Mouse (Mus musculus): ENCODE measurements around the gene Mex3b.

Gene Mex3b

DNA sequence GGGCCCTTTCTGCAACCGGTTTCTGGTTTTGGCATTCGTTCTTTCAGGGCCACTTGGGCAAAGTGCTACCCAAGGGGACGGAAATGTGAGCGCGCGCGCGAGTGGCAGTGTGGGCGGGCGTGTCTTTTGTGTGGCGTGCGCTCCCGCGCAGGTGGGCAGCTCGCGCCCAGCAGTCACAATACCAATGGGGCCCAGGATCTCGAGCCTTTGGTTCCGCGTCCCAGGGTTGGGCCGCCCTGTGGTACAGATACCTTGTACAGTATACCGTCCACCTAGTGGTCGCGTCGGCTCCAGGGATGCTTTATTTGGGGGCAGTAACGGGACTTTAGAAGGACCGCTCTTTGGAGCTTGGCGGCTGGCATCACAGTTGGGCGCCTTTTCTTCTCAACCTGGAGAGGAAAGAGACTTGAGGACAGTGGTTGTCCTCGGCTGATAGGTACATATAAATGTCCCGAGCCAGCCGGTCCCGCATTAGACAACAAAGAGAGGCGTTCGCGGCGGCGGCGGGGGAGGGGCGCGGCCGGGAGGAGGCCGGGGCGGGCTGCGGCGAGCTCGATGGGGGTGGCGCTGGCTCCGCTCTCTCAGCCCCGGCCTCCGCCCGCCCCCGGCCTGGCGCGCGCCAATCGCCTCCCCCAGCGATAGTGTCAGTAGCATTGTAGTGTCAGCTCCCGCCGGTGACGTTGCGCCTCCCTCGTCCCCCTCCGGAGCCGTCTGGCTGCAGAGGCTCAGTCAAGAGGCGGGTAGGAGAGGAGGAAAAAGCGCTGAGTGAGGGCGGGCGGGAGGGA is 455 bp upstream of the Mex3b start:
- DNase-seq (ENCODE audit: low spot score in 2 of 2) = peak; percentile 91 to 92

DNA sequence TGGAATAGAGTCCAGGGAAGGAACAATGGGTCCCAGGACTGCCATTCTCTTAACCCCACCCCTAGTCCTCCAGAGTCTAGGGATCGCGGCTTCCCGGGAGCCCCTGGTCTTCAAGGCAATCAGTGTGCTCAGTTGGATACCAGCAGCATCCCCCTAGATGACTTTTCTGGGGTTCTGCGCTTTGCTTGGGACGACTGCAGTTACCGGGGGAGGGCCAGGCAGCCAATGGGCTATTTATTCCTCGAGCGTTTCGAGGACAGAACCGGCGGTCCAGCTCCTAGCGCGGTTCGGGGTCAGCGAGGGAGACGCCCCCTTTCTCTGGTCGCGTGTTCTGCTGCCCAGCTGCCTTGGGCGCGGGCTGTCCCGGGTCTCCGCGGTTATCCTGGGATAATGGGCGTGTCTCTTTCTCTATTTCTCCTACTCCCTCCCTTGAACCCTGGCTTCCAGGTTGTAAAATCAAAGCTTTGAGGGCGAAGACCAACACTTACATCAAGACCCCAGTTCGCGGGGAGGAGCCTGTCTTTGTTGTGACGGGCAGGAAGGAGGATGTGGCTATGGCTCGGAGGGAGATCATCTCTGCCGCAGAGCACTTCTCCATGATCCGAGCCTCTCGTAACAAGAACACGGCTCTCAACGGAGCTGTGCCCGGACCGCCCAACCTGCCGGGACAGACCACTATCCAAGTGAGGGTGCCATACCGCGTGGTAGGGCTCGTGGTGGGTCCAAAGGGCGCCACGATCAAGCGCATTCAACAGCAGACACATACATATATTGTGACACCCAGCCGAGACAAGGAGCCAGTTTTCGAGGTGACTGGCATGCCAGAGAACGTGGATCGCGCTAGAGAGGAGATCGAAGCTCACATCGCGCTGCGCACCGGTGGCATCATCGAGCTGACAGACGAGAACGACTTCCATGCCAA is 1.4 kb downstream of the Mex3b start:
- DNase-seq (ENCODE audit: low spot score in 2 of 2) = peak in 1 of 2 experiments; percentile 39

DNA sequence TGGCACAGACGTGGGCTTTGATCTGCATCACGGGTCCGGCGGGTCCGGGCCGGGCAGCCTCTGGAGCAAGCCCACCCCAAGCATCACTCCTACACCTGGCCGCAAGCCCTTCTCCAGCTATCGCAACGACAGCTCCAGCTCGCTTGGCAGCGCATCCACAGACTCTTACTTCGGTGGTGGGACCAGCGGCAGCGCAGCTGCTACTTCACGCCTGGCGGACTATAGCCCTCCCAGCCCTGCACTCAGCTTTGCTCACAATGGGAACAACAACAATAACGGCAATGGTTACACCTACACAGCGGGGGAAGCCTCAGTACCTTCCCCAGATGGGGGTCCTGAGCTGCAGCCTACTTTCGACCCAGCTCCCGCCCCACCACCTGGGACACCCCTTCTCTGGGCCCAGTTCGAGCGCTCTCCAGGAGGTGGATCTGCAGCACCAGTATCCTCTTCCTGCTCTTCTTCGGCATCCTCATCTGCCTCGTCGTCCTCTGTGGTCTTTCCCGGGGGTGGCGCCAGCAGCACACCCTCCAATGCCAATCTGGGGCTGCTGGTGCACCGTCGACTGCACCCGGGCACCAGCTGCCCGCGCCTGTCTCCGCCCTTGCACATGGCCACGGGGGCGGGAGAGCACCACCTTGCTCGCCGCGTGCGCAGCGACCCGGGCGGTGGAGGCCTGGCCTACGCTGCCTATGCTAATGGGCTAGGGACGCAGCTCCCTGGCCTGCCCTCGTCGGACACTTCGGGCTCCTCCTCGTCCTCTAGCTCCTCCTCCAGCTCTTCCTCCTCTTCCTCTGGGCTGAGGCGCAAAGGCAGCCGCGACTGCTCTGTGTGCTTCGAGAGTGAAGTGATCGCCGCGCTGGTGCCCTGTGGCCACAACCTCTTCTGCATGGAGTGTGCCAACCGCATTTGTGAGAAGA is 2.4 kb downstream of the Mex3b start:
- peak in 1 of 2 experiments; percentile 31 for DNase-seq (ENCODE audit: low spot score in 2 of 2)

DNA sequence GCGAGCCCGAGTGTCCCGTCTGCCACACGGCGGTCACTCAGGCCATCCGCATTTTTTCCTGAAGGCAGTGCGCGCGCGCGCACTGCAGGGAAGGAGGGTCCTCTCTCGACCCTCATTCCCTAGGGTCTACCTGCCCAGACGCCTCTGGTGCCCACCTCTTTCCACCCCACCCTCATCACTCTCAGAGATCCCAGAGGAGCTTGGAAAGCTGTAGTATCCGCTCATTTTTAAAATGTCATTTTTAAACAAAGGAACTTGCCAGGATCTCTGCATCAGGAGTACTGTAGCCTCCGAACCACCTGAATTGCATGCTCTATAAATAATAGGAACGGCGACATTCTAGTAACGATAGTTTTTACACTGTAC is 3.0 kb downstream of the Mex3b start:
- no peak for DNase-seq (ENCODE audit: low spot score in 2 of 2)

DNA sequence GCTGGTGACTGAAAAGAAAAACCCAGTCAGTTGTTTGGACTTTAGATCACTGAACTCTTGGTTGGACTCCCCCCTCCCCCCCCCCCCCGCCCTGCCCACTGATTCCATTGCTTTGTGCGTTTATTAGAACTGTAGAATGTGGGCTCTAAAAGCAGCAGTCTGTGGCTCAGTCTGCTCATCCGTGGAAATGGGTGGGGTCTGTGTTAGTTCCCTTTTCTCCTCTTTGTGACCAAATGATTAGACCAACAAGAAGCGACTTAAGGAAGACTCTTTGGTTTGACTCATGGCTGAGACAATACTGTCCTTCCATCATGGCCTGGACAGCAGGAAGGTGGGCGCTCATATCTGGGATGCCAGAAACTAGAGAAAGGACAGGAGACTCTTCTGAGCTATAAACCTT is 9.4 kb downstream of the Mex3b start:
- no peak for DNase-seq (ENCODE audit: low spot score in 2 of 2)

DNA sequence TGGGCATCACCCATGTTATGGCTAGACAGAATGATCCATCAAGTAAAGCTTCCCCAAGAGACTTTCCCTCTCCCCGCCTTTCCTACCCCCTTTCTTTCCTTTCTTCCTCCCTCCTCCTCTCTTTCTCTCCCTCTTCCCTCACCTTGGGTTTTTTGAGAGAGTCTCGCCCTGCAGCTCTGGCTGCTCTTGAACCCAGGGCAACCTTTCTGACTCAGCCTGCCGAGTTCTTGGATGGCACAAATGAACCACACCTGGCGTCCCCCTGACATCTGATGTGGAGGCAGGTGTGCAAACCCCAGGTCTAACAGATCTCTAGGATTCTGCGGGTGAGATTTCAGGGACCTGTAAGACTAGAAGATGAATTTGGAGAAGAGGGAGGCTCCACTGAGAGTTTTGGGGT is 12.9 kb downstream of the Mex3b start:
- no peak for DNase-seq (ENCODE audit: low spot score in 2 of 2)

DNA sequence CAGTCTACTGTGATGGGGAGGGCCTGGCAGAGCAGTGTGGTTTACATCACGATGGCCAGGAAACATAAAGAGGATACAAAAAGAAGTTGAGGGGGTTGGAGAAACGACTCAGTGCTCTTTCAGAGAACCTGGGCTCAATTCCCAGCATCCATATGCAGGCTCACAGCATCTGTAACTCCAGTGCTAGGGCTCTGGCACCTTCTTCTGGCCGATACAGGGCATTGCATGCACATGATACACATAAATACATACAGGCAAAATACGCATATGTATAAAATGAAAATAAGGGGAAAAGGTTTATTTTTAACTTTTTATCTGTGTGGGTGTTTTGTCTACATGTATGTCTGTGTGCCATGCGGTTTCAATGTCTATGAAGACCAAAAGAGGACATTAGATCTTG is 13.6 kb downstream of the Mex3b start:
- no peak for DNase-seq (ENCODE audit: low spot score in 2 of 2)

GRCm38 (mm10) chr7:82890317-82890850 is 23.3 kb downstream of the Mex3b start:
- DNase-seq (ENCODE audit: low spot score in 2 of 2) = no peak

DNA sequence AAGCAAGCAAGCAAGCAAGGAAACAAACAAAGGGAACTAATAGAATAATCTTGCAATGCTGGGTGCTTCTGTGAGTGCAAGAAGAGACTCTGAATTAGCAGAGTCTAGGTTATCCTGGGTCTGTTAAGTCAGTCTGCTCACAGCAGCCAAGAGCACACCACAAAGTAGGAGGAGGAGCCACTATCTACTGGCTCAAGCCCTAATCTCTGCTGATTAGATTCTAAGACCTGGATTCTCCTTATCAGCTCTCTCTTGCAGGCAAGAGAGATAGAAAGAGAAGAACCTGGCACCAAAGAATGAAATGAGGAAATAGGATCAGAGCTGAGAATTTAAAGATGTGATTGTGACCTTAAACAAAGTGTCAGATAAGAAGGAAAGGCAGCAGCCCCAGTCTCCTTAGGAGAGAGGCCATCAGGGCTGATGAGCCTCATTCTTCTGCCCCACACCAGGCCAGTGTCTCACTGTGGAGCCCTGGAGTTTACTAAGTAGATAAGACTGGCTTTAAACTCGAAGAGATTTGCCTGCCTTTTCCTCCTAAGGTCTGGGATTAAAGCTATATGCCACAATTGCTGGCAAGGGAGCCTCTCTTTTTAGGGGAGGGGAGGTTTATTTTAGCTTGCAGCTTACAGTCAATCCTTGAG is 23.9 kb downstream of the Mex3b start:
- DNase-seq (ENCODE audit: low spot score in 2 of 2) = no peak

GRCm38 (mm10) chr7:82894366-82894765 is 27.2 kb downstream of the Mex3b start:
- no peak for DNase-seq (ENCODE audit: low spot score in 2 of 2)

DNA sequence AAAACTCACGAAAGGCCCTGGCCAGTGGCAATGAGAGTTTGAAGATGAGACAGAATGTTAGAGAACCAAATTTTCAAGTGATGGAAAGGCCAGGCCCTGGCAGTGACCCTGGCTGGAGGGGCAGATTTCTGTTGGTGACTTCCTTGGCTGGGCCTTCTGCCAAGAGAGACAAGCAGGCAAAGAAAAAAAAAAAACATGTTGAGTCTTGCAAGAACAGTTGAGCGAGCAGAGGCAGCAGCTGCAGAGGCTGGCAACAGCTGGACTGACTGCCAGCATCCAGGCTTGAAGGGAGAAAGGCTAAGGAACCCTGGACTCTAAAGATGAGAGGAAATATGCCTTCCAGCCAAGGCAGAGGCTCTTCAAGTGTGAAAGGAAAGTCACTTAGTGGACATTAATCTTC is 28.5 kb downstream of the Mex3b start:
- no peak for DNase-seq (ENCODE audit: low spot score in 2 of 2)

- DNase-seq (ENCODE audit: low spot score in 2 of 2) = no peak
Observed at GRCm38 (mm10) chr7:82896750-82897149, 29.6 kb downstream of the Mex3b start.

- DNase-seq (ENCODE audit: low spot score in 2 of 2) = no peak
Observed at GRCm38 (mm10) chr7:82899459-82900297, 32.5 kb downstream of the Mex3b start.

DNA sequence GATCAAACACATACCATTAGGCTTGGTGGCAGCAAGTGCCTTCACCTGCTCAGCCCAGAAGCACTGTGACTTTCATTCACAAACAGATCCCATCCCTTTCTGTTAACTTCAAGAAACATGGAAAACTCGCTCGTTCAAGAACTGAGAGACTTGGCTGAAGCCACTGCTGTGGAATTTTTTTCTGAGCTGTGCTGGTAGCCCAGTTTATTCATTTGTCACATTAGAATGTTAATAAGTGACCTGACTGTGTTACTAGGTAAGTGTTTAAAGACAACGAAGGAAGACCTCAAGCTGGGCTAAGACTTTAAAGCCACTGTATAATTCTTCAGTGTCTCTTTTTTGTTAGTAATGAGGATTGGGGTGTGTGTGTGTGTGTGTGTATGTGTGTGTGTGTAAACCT is 35.9 kb downstream of the Mex3b start:
- no peak for DNase-seq (ENCODE audit: low spot score in 2 of 2)

DNA sequence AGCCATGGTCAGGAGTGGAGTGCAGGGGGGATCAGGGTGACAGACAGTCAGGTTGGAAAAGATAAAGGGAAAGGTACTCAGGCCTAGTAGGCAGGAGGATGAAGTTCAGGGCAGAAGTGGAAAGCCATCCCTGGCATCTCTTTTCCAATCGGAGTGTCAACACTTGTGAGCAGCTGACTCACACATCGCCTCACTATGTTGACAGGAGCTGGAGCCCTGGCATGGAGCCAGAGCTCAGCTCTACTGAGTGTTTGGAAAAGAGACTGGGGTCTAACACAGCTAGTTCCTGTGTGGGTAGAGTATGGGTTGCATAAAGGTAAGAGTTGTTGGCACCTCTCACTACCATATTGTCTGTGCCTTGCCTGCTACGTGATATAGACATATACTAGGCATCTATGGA is 38.4 kb downstream of the Mex3b start:
- no peak for DNase-seq (ENCODE audit: low spot score in 2 of 2)

- no peak for DNase-seq (ENCODE audit: low spot score in 2 of 2)
Observed at GRCm38 (mm10) chr7:82907081-82907480, 39.9 kb downstream of the Mex3b start.

GRCm38 (mm10) chr7:82910536-82911384 is 43.6 kb downstream of the Mex3b start:
- no peak for DNase-seq (ENCODE audit: low spot score in 2 of 2)

DNA sequence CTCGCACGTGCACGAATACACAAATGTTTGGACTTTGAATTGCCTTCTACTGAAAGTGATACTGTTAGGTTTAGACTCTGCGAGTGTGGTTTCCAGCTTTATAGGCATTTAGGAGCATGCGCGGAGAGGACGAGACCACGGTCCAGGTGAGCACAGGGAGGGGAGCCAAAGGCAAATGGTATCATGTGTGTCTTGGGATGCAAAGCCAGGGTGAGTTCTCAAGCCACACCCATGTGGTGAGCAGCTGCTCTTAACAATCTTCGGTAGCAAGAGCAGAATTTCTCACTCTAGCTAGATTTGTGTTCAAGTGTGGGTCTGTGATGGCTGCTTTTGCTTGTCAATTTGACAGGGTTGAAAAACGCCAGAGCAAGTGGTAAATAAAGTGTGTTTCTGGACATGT is 44.4 kb downstream of the Mex3b start:
- DNase-seq (ENCODE audit: low spot score in 2 of 2) = no peak

DNA sequence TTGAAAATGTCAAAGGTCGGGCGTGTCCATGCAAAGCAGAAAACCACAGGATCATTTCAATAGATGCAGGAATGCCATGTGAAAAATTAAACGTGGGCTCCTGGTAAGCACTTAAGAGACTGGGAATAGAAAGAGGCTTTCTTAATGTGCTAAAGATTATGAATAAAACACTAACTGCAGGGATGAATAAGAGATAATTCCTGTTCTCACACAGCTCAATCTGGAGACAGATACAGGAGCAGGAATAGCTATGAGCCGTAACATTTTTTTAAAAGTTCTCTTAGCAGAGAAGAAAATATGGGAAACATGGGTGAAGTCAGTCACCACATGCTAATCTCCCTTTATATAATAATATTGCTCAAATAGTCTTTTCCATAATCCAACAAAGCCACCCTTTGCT is 47.2 kb downstream of the Mex3b start:
- no peak for DNase-seq (ENCODE audit: low spot score in 2 of 2)
